Mouse (Mus musculus) hindbrain, embryonic 16.5 days (tissue): ENCODE results near the gene Gm45233. TPM values are rescaled to one million over a fixed set of nuclear protein-coding genes. Genes with fewer than 3 reads are reported as not detected.
A peak's percentile ranks its signal among the peaks of the same experiment; 100 is the strongest.

Experiments used
- ATAC-seq: fragments of 200-750 bp; cut with Nextera tagmentation; 2 replicates; pipeline ENCODE4 v1.8.0; 2017; ENCODE audit warnings: moderate TSS enrichment, moderate library complexity
- H3K27ac ChIP-seq: fragments of 300-500 bp; sonication (generic); 2 replicates; pipeline ENCODE4 v1.5.1; 2014; ENCODE audit warnings: low read depth, mild to moderate bottlenecking, control low read depth, low read length, moderate library complexity
- H3K27me3 ChIP-seq: fragments of 300-500 bp; sonication (generic); replicated peaks from 2 replicates; pipeline ENCODE4 v1.6.1; 2014; ENCODE audit warnings: low read length; ENCODE audit not compliant: control insufficient read depth, insufficient read depth
- H3K36me3 ChIP-seq: fragments of 300-500 bp; sonication (generic); 2 replicates; pipeline ENCODE4 v1.6.1; 2014; ENCODE audit warnings: mild to moderate bottlenecking, low read length, moderate library complexity, mixed read lengths; ENCODE audit not compliant: control insufficient read depth, insufficient read depth
- H3K4me1 ChIP-seq: fragments of 300-500 bp; sonication (generic); 2 replicates; pipeline ENCODE4 v1.6.1; 2014; ENCODE audit warnings: low read depth, low read length; ENCODE audit not compliant: control insufficient read depth, insufficient read depth
- H3K4me2 ChIP-seq: fragments of 300-500 bp; sonication (generic); 2 replicates; pipeline ENCODE4 v1.6.1; 2014; ENCODE audit warnings: mild to moderate bottlenecking, low read length, control low read depth, moderate library complexity
- H3K4me3 ChIP-seq: fragments of 300-500 bp; sonication (generic); 2 replicates; pipeline ENCODE4 v1.5.1; 2014; ENCODE audit warnings: mild to moderate bottlenecking, low read length, control low read depth, moderate library complexity
- H3K9ac ChIP-seq: fragments of 300-500 bp; sonication (generic); 2 replicates; pipeline ENCODE4 v1.6.1; 2014; ENCODE audit warnings: low read depth, mild to moderate bottlenecking, control low read depth, low read length, moderate library complexity
- H3K9me3 ChIP-seq: fragments of 300-500 bp; sonication (generic); 2 replicates; pipeline ENCODE4 v1.6.1; 2014; ENCODE audit warnings: mild to moderate bottlenecking, low read length, moderate library complexity; ENCODE audit not compliant: control insufficient read depth
- WGBS: fragments of 180-500 bp; shearing (Covaris S2); extraction: QIAGEN DNeasy Blood & Tissue Kit; methylation state at CpG from one replicate; pipeline ENCODE4 v1.1.7; 2014; 5-methylcytosine and 5-hydroxymethylcytosine counted together
- polyA plus RNA-seq: library from polyadenylated mRNA; unstranded; fragments of >200 nt; fragmentation: Nextera tagmentation; extraction: Ambion mirVana; gene quantifications from 2 replicates; pipeline ENCODE4 v1.2.1, GENCODE M21; 2015

Gm45233 gene
- polyA plus RNA-seq, 1 experiment from 2014 or later: not detected

GRCm38 (mm10) chr7:43442684-43443083 is 1.2 kb upstream of the Gm45233 start:
- 13% methylated on average over 9 of the region's 9 CpGs for WGBS
- H3K27me3 ChIP-seq: no peaks in the 10 kb centered on the region
- peak overlapping the region; percentile 94 for H3K4me2 ChIP-seq
- H3K9me3 ChIP-seq: no peaks in the 10 kb centered on the region
- no peaks in the 10 kb centered on the region for H3K36me3 ChIP-seq
- peak overlapping the region; percentile 61 for H3K4me3 ChIP-seq
- H3K27ac ChIP-seq: peak overlapping the region; percentile 93
- H3K4me1 ChIP-seq: peaks cover 18% of the 10 kb centered on the region
- H3K9ac ChIP-seq: peak overlapping the region; percentile 77
- ATAC-seq: 0 out of 2 replicates have a peak, but pooled peaks have one; percentile 1

GRCm38 (mm10) chr7:43443126-43443916 is 607 bp upstream of the Gm45233 start:
- Histone ChIP-seq H3K27me3 (no peaks in the 10 kb centered on the region), H3K4me2 (peak overlapping the region; percentile 94), H3K4me1 (peaks cover 18% of the 10 kb centered on the region), H3K9me3 (no peaks in the 10 kb centered on the region), H3K9ac (peak overlapping the region; percentile 77), H3K36me3 (no peaks in the 10 kb centered on the region), H3K4me3 (peak overlapping the region; percentile 61), H3K27ac (peak overlapping the region; percentile 93)
- peak; percentile 83 for ATAC-seq
- under 1% methylated on average over 36 of the region's 36 CpGs for WGBS

- WGBS: 93% methylated on average over 4 of the region's 4 CpGs
- ATAC-seq: no peak
- Histone ChIP-seq H3K4me3 (no peak overlapping the region), H3K9me3 (no peaks in the 10 kb centered on the region), H3K9ac (no peak overlapping the region), H3K36me3 (peaks cover 6% of the 10 kb centered on the region), H3K4me1 (peaks cover 13% of the 10 kb centered on the region), H3K27me3 (no peaks in the 10 kb centered on the region), H3K4me2 (no peak overlapping the region), H3K27ac (no peak overlapping the region)
Measured at GRCm38 (mm10) chr7:43447801-43448200, 3.9 kb downstream of the Gm45233 start.

GRCm38 (mm10) chr7:43448246-43448645 is 4.3 kb downstream of the Gm45233 start:
- no peak overlapping the region for H3K27ac ChIP-seq
- H3K4me2 ChIP-seq: no peak overlapping the region
- no peak for ATAC-seq
- no peak overlapping the region for H3K9ac ChIP-seq
- H3K4me1 ChIP-seq: peaks cover 10% of the 10 kb centered on the region
- no peaks in the 10 kb centered on the region for H3K9me3 ChIP-seq
- 98% methylated on average over 2 of the region's 3 CpGs for WGBS
- no peaks in the 10 kb centered on the region for H3K27me3 ChIP-seq
- H3K36me3 ChIP-seq: peaks cover 9% of the 10 kb centered on the region
- no peak overlapping the region for H3K4me3 ChIP-seq

- Histone ChIP-seq H3K27ac (no peak overlapping the region), H3K4me3 (no peak overlapping the region), H3K4me1 (peaks cover 3% of the 10 kb centered on the region), H3K9ac (no peak overlapping the region), H3K4me2 (no peak overlapping the region), H3K27me3 (no peaks in the 10 kb centered on the region), H3K9me3 (no peaks in the 10 kb centered on the region), H3K36me3 (peaks cover 17% of the 10 kb centered on the region)
- 98% methylated on average over 2 of the region's 2 CpGs for WGBS
- ATAC-seq: no peak
Measured at GRCm38 (mm10) chr7:43449811-43450210, 5.9 kb downstream of the Gm45233 start.

GRCm38 (mm10) chr7:43451726-43452125 is 7.8 kb downstream of the Gm45233 start:
- Histone ChIP-seq H3K4me2 (no peak overlapping the region), H3K9me3 (no peaks in the 10 kb centered on the region), H3K27me3 (no peaks in the 10 kb centered on the region), H3K4me3 (no peak overlapping the region), H3K36me3 (peaks cover 25% of the 10 kb centered on the region), H3K4me1 (no peaks in the 10 kb centered on the region), H3K27ac (no peak overlapping the region), H3K9ac (no peak overlapping the region)
- ATAC-seq: no peak
- 94% methylated on average over 11 of the region's 11 CpGs for WGBS

GRCm38 (mm10) chr7:43452609-43453008 is 8.7 kb downstream of the Gm45233 start:
- no peaks in the 10 kb centered on the region for H3K4me1 ChIP-seq
- peaks cover 34% of the 10 kb centered on the region for H3K36me3 ChIP-seq
- no peak overlapping the region for H3K4me3 ChIP-seq
- H3K4me2 ChIP-seq: no peak overlapping the region
- H3K27me3 ChIP-seq: no peaks in the 10 kb centered on the region
- no peak for ATAC-seq
- no peaks in the 10 kb centered on the region for H3K9me3 ChIP-seq
- no peak overlapping the region for H3K27ac ChIP-seq
- WGBS: 50% methylated on average over 4 of the region's 4 CpGs
- no peak overlapping the region for H3K9ac ChIP-seq

GRCm38 (mm10) chr7:43453599-43454355 is 9.8 kb downstream of the Gm45233 start:
- H3K27me3 ChIP-seq: no peaks in the 10 kb centered on the region
- H3K9me3 ChIP-seq: no peaks in the 10 kb centered on the region
- no peak overlapping the region for H3K4me2 ChIP-seq
- peaks cover 36% of the 10 kb centered on the region for H3K36me3 ChIP-seq
- no peaks in the 10 kb centered on the region for H3K4me1 ChIP-seq
- WGBS: 87% methylated on average over 14 of the region's 14 CpGs
- ATAC-seq: no peak
- H3K4me3 ChIP-seq: no peak overlapping the region
- H3K9ac ChIP-seq: no peak overlapping the region
- no peak overlapping the region for H3K27ac ChIP-seq

- no peak overlapping the region for H3K27ac ChIP-seq
- H3K9ac ChIP-seq: no peak overlapping the region
- no peak for ATAC-seq
- WGBS: 92% methylated on average over 6 of the region's 6 CpGs
- no peaks in the 10 kb centered on the region for H3K9me3 ChIP-seq
- H3K27me3 ChIP-seq: no peaks in the 10 kb centered on the region
- H3K4me1 ChIP-seq: no peaks in the 10 kb centered on the region
- peaks cover 36% of the 10 kb centered on the region for H3K36me3 ChIP-seq
- H3K4me3 ChIP-seq: no peak overlapping the region
- H3K4me2 ChIP-seq: no peak overlapping the region
Measured at GRCm38 (mm10) chr7:43454371-43454770, 10.4 kb downstream of the Gm45233 start.
